Mouse (Mus musculus) forebrain, embryonic 14.5 days (tissue): ENCODE results near the gene Slc39a11. TPM values are rescaled to one million over a fixed set of nuclear protein-coding genes. Genes with fewer than 3 reads are reported as not detected.
A peak's percentile ranks its signal among the peaks of the same experiment; 100 is the strongest.

Experiments used
- ATAC-seq: fragments of 200-750 bp; cut with Nextera tagmentation; 2 replicates; pipeline ENCODE4 v1.8.0; 2017; ENCODE audit warnings: mild to moderate bottlenecking, moderate library complexity
- DNase-seq: peaks from one replicate; pipeline ENCODE4 v3.0.0-alpha.2; 2015; ENCODE audit warnings: low spot score
- H3K27ac ChIP-seq: fragments of 300-500 bp; sonication (generic); 2 replicates; pipeline ENCODE4 v1.5.1; 2014; ENCODE audit warnings: low read depth, mild to moderate bottlenecking, control low read depth, low read length, moderate library complexity
- H3K27me3 ChIP-seq: fragments of 300-500 bp; sonication (generic); replicated peaks from 2 replicates; pipeline ENCODE4 v1.6.1; 2014; ENCODE audit warnings: low read length, control low read depth, mixed read lengths; ENCODE audit not compliant: control insufficient read depth, insufficient read depth
- H3K36me3 ChIP-seq: fragments of 300-500 bp; sonication (generic); 2 replicates; pipeline ENCODE4 v1.6.1; 2014; ENCODE audit warnings: low read length, control low read depth; ENCODE audit not compliant: control insufficient read depth, insufficient read depth
- H3K4me1 ChIP-seq: fragments of 300-500 bp; sonication (generic); 2 replicates; pipeline ENCODE4 v1.6.1; 2014; ENCODE audit warnings: antibody characterized with exemption, low read length, control low read depth; ENCODE audit not compliant: control insufficient read depth, insufficient read depth
- H3K4me2 ChIP-seq: fragments of 300-500 bp; sonication (generic); 2 replicates; pipeline ENCODE4 v1.6.1; 2014; ENCODE audit warnings: mild to moderate bottlenecking, control low read depth, low read length
- H3K4me3 ChIP-seq: fragments of 300-500 bp; sonication (generic); 2 replicates; pipeline ENCODE4 v1.5.1; 2014; ENCODE audit warnings: low read depth, low read length, control low read depth
- H3K9ac ChIP-seq: fragments of 300-500 bp; sonication (generic); 2 replicates; pipeline ENCODE4 v1.6.1; 2014; ENCODE audit warnings: mild to moderate bottlenecking, low read length, control low read depth, moderate library complexity
- H3K9me3 ChIP-seq: fragments of 300-500 bp; sonication (generic); replicated peaks from 2 replicates; pipeline ENCODE4 v1.6.1; 2016; ENCODE audit warnings: low read length, control low read depth, mixed read lengths; ENCODE audit not compliant: control insufficient read depth
- WGBS: fragments of 180-500 bp; shearing (Covaris S2); extraction: QIAGEN DNeasy Blood & Tissue Kit; methylation state at CpG from one replicate; pipeline ENCODE4 v1.1.7; 2014; 5-methylcytosine and 5-hydroxymethylcytosine counted together
- polyA plus RNA-seq: library from polyadenylated mRNA; unstranded; fragments of >200 nt; fragmentation: Nextera tagmentation; extraction: Ambion mirVana; gene quantifications from 2 replicates; pipeline ENCODE4 v1.2.1, GENCODE M21; 2014

Gene Slc39a11
- polyA plus RNA-seq, 1 experiment from 2014 or later = 29.5 TPM

DNA sequence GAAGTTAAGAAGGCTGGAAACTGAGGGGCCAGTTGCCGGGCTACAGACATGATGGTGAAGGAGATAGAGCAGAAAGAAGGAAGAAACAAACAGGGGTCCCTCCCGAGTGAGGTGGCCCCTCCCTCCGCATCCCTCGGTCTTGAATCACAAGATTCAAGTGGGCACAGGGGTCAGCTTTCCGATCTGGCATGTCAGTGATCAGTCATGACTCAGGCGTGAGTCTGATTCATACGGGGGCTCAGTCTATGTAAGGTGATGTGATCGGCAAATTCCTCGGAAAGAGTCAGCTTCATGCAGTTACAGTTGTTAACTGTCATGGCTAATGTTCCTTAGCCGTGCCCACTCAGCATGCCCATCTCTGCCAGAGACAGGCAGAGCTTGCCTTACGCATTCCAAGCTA lies 115.5 kb downstream of the Slc39a11 start:
- no peak for DNase-seq
- WGBS = 87% methylated on average over 11 of the region's 11 CpGs
- no peaks in the 10 kb centered on the region for H3K27me3 ChIP-seq
- no peak overlapping the region for H3K9ac ChIP-seq
- H3K4me2 ChIP-seq = no peak overlapping the region
- H3K36me3 ChIP-seq = no peaks in the 10 kb centered on the region
- H3K4me1 ChIP-seq = peaks cover 6% of the 10 kb centered on the region; the same call in 1 of the 2 replicates
- no peak overlapping the region for H3K4me3 ChIP-seq
- no peak for ATAC-seq
- H3K27ac ChIP-seq = no peak overlapping the region
- peaks cover 2% of the 10 kb centered on the region; the same call in 1 of the 2 replicates for H3K9me3 ChIP-seq

DNA sequence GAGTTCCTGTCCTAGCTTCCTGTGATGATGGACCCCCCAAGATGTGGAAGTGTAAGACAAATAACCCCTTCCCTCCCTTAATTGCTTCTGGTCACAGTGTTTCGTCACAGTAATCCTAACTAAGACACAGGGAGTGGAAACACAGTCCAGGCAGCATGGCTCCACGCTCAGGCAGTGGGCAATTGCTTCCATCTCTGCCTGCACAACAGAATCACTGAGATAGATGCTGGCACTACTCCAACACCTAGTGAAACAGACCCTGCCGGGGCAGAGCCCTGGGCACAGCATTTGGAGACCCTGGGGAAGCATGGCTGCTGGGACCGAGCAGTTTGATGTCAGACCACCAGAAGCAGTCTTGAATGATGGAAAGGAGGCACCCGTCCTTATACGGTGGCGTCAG lies 115.9 kb downstream of the Slc39a11 start:
- H3K27ac ChIP-seq = no peak overlapping the region
- DNase-seq (peak; percentile 54), ATAC-seq (peak; percentile 37; the same call in 1 of the 2 replicates)
- H3K9ac ChIP-seq = no peak overlapping the region
- H3K4me2 ChIP-seq = no peak overlapping the region
- WGBS = 48% methylated on average over 7 of the region's 7 CpGs
- peaks cover 2% of the 10 kb centered on the region; the same call in 1 of the 2 replicates for H3K9me3 ChIP-seq
- peaks cover 6% of the 10 kb centered on the region for H3K4me1 ChIP-seq
- H3K36me3 ChIP-seq = no peaks in the 10 kb centered on the region
- no peaks in the 10 kb centered on the region for H3K27me3 ChIP-seq
- H3K4me3 ChIP-seq = no peak overlapping the region

DNA sequence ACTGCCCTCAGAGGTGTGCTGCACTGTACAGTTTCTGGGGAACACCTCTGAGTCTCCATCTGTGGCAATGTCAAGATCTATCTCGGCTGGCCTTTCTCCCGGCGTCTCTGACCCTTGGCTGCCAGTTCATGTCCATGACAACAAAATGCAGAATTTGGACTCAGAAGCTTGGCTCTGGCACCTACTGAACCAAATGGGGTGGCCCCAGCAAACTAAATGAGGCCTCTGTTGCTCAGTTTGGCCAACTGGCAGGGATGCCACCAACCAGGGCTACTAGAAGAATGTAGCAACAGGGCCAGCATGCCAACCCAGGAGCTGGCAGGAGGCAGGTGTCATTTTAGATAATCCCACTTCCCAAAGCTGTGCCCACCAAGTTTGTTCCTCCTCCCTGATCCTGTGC lies 121.5 kb downstream of the Slc39a11 start:
- no peak for ATAC-seq
- WGBS = 96% methylated on average over 3 of the region's 3 CpGs
- Histone ChIP-seq H3K4me3 (no peak overlapping the region), H3K27me3 (no peaks in the 10 kb centered on the region), H3K4me2 (no peak overlapping the region), H3K27ac (no peak overlapping the region), H3K4me1 (no peaks in the 10 kb centered on the region; the same call in 1 of the 2 replicates), H3K9me3 (peaks cover 2% of the 10 kb centered on the region; the same call in 1 of the 2 replicates), H3K9ac (no peak overlapping the region), H3K36me3 (no peaks in the 10 kb centered on the region)
- no peak for DNase-seq

- H3K36me3 ChIP-seq = no peaks in the 10 kb centered on the region
- H3K27ac ChIP-seq = no peak overlapping the region
- no peak overlapping the region for H3K9ac ChIP-seq
- 86% methylated on average over 18 of the region's 18 CpGs for WGBS
- H3K9me3 ChIP-seq = no peaks in the 10 kb centered on the region; the same call in 1 of the 2 replicates
- H3K27me3 ChIP-seq = no peaks in the 10 kb centered on the region
- H3K4me3 ChIP-seq = no peak overlapping the region
- no peak overlapping the region for H3K4me2 ChIP-seq
- peaks cover 19% of the 10 kb centered on the region for H3K4me1 ChIP-seq
- DNase-seq (no peak), ATAC-seq (no peak)
Observed at GRCm38 (mm10) chr11:113525731-113526130, 124.1 kb downstream of the Slc39a11 start.

GRCm38 (mm10) chr11:113522726-113523125 lies 127.2 kb downstream of the Slc39a11 start:
- 70% methylated on average over 4 of the region's 4 CpGs for WGBS
- peaks cover 36% of the 10 kb centered on the region for H3K4me1 ChIP-seq
- no peaks in the 10 kb centered on the region for H3K9me3 ChIP-seq
- peak overlapping the region; percentile 89; the same call in 1 of the 2 replicates for H3K27ac ChIP-seq
- H3K4me2 ChIP-seq = no peak overlapping the region
- DNase-seq (peak; percentile 42), ATAC-seq (no peak)
- H3K27me3 ChIP-seq = no peaks in the 10 kb centered on the region
- no peaks in the 10 kb centered on the region for H3K36me3 ChIP-seq
- H3K9ac ChIP-seq = no peak overlapping the region
- H3K4me3 ChIP-seq = no peak overlapping the region

- Histone ChIP-seq H3K9ac (peak overlapping the region; percentile 30; the same call in 1 of the 2 replicates), H3K36me3 (no peaks in the 10 kb centered on the region), H3K4me3 (no peak overlapping the region), H3K27me3 (no peaks in the 10 kb centered on the region), H3K9me3 (no peaks in the 10 kb centered on the region), H3K27ac (peak overlapping the region; percentile 89), H3K4me2 (no peak overlapping the region), H3K4me1 (peaks cover 36% of the 10 kb centered on the region)
- DNase-seq = peak; percentile 52
- ATAC-seq = peak; percentile 28; the same call in 1 of the 2 replicates
- 56% methylated on average over 20 of the region's 20 CpGs for WGBS
Observed at GRCm38 (mm10) chr11:113521469-113522190, 128.2 kb downstream of the Slc39a11 start.

DNA sequence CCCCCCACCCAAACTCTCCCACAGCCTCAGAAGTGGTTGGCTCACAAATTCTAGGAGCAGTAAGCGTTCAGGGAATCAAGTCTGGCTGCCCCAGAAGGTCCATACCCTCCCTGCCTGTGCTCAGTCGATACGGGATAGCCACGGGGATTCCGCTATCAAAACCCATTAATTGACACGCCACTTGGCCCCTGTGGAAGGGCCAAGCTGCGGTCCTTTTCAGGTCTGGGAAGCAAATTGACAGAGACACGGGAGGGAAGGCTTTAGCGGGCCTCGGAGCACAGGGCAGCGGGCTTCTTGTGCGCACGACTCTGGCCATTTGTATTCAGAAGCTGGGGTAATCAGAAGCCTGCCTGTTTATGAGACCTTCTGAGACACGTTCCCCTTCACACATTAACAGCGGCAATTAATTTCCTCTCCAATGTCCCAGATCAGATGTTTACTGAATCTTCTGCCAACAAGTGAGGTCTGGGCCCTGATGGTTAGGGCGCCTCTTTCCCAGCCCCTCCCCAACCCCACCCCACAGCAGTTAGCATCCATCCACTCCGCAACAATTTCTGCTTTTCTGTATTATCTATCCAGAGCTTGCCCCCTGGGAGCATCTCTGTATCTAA lies 128.9 kb downstream of the Slc39a11 start:
- no peak overlapping the region for H3K4me3 ChIP-seq
- no peaks in the 10 kb centered on the region for H3K9me3 ChIP-seq
- H3K36me3 ChIP-seq = no peaks in the 10 kb centered on the region
- H3K4me1 ChIP-seq = peaks cover 36% of the 10 kb centered on the region
- peak; percentile 77 for DNase-seq
- peak overlapping the region; percentile 89 for H3K27ac ChIP-seq
- no peaks in the 10 kb centered on the region for H3K27me3 ChIP-seq
- peak overlapping the region; percentile 30 for H3K9ac ChIP-seq
- WGBS = 28% methylated on average over 17 of the region's 17 CpGs
- ATAC-seq = peak; percentile 51
- no peak overlapping the region for H3K4me2 ChIP-seq

DNA sequence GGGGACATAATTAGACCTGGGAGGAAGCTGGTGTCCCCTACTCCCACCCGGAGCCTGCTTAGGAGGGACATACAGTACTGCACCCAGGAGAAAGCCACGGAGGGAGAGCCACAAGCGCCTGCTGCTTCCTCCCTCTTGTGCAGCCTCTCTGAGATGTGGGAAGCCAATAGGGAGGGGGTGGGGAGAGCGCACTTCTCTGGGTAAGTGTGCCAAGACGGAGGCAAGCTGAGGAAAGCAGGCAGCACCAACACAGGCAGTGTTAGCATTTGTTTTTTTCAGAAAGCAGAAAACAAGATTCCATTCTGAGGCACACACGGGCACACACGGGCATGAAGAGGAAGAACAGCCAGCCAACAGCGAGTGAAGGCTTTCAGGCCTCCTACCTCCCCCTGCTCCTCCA lies 129.5 kb downstream of the Slc39a11 start:
- WGBS = 39% methylated on average over 8 of the region's 8 CpGs
- Histone ChIP-seq H3K36me3 (no peaks in the 10 kb centered on the region), H3K4me3 (no peak overlapping the region), H3K9ac (peak overlapping the region; percentile 30; the same call in 1 of the 2 replicates), H3K4me1 (peaks cover 36% of the 10 kb centered on the region), H3K27ac (peak overlapping the region; percentile 89), H3K4me2 (no peak overlapping the region), H3K27me3 (no peaks in the 10 kb centered on the region), H3K9me3 (no peaks in the 10 kb centered on the region)
- DNase-seq (peak; percentile 79), ATAC-seq (peak; percentile 79)

DNA sequence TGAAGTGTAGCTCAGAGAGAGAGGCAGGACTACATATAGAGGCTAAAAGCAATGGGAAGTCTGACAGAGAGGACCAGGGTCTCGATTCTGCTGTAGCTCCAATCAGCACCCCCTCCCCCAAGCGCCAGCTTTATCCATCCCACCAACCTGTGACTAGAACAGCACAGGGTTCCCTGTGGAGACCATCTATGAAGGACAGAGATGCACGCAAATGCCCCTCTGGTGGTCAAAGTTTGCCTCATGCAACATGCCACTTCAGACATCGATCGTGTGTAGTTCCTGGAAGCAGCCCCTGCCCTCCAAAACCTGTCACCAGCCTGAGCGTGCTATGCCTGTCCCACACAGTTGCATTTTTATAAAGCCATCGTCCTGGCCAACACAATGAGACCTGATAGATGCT lies 129.9 kb downstream of the Slc39a11 start:
- Histone ChIP-seq H3K4me3 (no peak overlapping the region), H3K4me1 (peaks cover 36% of the 10 kb centered on the region), H3K27me3 (no peaks in the 10 kb centered on the region), H3K36me3 (no peaks in the 10 kb centered on the region), H3K27ac (peak overlapping the region; percentile 89), H3K9ac (no peak overlapping the region), H3K4me2 (no peak overlapping the region), H3K9me3 (no peaks in the 10 kb centered on the region)
- ATAC-seq (0 out of 2 replicates have a peak, but pooled peaks have one; percentile 6), DNase-seq (no peak)
- WGBS = 76% methylated on average over 7 of the region's 7 CpGs
